Mouse (Mus musculus): ENCODE data around the gene Kat7.
A peak's percentile ranks its signal among the peaks of the same experiment; 100 is the strongest.

Gene Kat7

GRCm38 (mm10) chr11:95279061-95279659, 30.9 kb downstream of the Kat7 start:
- no peak for DNase-seq (ENCODE audit: low spot score)

GRCm38 (mm10) chr11:95276056-95276455, 34.0 kb downstream of the Kat7 start:
- DNase-seq (ENCODE audit: low spot score): no peak

GRCm38 (mm10) chr11:95274613-95275012, 35.4 kb downstream of the Kat7 start:
- no peak for DNase-seq (ENCODE audit: low spot score)

DNA sequence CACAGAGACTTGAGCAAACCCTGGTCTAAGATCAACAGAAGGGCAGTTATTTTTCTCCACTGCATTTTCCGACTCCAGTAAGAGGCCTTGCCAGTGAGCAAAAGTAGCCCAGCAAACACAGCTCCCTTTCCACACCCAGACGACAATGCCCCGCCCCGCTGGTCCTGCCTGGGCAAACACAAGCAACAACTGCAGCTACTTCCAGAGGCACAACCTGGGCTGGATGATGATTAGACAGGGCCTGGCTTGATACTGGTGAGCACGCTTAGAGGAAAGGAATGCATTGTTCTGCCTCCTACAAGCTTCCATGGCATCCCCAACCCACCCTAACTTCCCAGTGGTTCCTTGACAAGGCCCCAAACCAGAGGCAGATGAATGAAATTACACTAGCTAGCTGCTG, 36.4 kb downstream of the Kat7 start:
- DNase-seq (ENCODE audit: low spot score): no peak

GRCm38 (mm10) chr11:95266540-95267245, 43.4 kb downstream of the Kat7 start:
- DNase-seq (ENCODE audit: low spot score): peak; percentile 48

GRCm38 (mm10) chr11:95264455-95265013, 45.5 kb downstream of the Kat7 start:
- no peak for DNase-seq (ENCODE audit: low spot score)

- peak; percentile 55 for DNase-seq (ENCODE audit: low spot score)
Observed at GRCm38 (mm10) chr11:95263816-95264454, 46.1 kb downstream of the Kat7 start.

- no peak for DNase-seq (ENCODE audit: low spot score)
Observed at GRCm38 (mm10) chr11:95261178-95261751, 48.8 kb downstream of the Kat7 start, which contains the start of gene Tac4. Tac4 (plus strand) TSS chr11:95261529.

DNA sequence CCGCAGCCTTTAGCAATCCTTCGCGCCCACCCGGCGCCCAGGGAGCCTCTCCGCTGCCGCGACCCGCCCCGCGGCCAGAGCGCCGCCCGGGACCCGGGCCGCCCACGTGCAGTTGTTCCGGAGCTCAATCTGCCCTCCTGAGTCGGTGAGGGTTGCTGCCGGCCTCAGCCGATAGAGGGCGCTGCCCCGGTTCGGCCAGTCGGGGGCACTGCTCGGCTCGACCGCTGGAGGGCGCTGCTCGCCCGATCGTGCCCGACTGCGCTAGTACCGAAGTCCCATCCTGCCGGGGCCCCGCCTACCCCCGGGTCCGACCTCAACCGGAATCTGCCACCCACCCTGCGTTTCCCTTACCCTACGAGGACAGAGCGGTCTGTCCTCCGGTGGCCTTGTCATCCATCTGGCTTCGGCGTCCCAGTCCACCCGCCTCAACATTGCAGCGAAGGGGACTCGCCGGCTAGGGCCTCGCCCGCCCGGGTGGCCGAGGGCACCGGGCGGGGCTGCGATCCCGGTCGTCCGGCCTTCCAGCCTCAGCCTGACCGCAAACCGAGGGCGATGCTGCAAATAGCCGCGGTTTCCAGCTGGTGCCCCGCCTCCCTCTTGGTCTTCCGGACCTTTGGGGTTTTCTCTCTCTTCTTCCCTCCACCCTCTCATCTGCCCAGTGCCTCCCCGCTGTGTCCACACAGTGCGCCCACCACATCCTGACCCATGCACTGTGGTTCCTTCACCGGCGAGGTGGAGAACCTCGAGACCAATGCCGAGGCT, 50.8 kb downstream of the Kat7 start:
- DNase-seq (ENCODE audit: low spot score): peak; percentile 91

GRCm38 (mm10) chr11:95258490-95258889, 51.6 kb downstream of the Kat7 start:
- peak; percentile 88 for DNase-seq (ENCODE audit: low spot score)

- no peak for DNase-seq (ENCODE audit: low spot score)
Observed at GRCm38 (mm10) chr11:95257930-95258329, 52.1 kb downstream of the Kat7 start.

DNA sequence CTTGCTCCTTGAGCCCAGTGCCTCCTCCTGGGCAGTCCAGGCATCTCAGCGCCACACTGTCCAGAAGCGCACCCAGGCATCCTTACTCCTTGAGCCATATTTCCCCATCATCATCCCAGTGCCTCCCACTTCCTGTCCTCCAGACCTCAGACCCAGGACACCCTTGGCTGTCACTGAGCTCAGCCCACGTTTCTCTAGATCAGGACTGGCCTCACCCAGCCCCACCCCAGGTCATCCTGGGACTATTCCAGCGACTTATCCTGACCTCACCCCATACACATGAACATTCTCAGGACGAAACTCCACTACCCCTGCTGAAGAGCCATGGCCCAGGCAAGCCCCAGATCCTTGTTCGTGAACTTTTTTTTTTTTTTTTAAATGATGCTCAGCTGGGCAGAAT, 54.3 kb downstream of the Kat7 start:
- no peak for DNase-seq (ENCODE audit: low spot score)

GRCm38 (mm10) chr11:95254165-95254564, 55.9 kb downstream of the Kat7 start:
- no peak for DNase-seq (ENCODE audit: low spot score)

GRCm38 (mm10) chr11:95252104-95252503, 57.9 kb downstream of the Kat7 start:
- no peak for DNase-seq (ENCODE audit: low spot score)

GRCm38 (mm10) chr11:95251295-95251694, 58.8 kb downstream of the Kat7 start:
- DNase-seq (ENCODE audit: low spot score): peak; percentile 67

DNA sequence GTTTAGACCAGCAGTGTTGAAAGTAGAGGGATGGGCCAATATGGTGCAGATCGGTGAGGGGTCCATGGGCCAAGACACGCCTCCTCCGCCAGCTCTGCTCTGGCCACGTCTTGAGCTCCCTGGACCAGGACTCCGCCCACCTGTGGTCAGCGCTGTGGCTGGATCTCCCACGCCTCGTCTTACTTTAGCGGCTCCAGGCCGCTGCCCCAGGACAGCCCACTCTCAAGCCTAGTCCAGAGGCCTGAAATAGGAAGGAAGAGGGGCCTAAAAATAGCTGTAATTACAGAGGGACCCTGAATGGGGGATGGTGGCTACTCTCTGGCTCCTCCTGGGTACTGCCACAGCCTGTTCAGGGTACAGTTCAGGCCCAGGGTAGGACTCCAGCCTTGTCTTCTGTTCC, 59.9 kb downstream of the Kat7 start:
- no peak for DNase-seq (ENCODE audit: low spot score)

DNA sequence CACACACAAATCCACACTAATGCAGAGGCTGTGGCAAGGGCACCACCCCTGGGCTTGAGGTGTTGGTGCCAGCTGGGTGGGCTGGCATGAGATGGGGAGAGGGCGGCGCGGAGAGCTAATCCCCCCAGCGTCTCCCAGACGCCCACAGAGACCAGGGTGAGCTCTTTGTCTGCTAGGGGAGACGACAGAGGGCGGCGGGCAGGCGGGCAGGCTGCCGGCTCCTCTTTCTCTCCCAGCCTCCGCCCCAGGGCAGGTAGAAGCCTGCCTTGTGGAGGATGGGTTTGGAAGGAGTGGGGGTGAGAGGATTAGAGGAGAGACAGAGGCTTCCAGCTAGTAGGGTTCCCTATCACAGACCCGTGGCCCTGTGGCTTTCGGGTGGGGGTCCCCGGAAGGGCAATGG, 63.0 kb downstream of the Kat7 start:
- no peak for DNase-seq (ENCODE audit: low spot score)

DNA sequence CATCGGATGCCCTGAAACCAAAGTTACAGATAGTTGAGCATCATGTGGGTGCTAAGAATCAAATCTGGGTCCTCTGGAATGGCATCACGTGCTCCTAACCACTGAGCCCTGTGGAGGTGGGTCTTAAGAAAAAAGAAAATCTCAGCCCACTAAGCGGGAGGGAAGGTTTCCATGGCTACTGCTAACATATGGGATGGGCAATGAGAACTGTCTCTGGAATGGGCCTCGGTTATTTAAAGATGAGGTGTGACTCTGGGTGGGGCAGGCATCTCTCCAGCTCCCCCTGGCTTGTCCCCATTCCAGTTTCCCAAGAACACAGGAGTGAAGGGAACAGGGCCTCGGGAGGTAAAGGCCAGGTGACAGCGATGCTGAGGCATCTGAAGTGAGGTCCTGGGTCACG, 64.6 kb downstream of the Kat7 start:
- DNase-seq (ENCODE audit: low spot score): no peak

GRCm38 (mm10) chr11:95242653-95243052, 67.4 kb downstream of the Kat7 start:
- DNase-seq (ENCODE audit: low spot score): no peak

DNA sequence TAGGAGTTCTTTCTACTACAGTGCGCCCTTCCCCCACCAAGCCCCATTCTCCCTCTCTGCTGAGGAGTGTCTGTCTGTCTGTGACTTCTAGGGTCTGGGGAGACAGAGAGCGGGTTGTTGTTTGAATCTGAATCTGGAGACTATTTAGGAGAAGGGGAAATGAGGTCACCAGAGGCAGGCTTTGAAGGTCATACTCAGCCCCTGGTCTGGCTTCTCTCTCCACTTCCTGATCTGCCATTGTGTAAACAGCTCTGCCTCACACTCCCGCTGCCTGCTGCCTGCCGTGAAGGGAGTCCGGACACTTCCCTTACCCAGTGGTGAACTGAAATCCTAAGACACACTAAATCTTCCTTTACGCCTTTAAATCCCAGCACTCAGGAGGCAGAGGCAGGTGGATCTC, 71.6 kb downstream of the Kat7 start:
- no peak for DNase-seq (ENCODE audit: low spot score)

DNA sequence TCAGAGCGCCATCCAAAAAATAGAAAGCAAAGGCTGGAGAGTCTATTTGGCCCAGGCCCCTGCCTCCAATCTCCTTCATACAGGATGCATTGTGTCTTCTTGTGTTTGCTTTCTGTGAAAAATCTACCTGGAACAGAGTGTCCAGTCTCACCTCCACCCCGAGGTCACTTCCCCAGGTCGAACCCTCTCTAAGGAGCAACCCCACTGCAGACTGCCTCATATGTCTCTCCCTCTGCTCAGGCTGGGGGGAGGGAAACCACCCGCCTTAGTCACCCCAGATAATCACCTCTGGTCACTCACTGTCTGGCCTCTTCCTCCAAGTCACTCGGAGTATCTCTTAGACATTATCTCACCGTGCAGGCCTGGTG, 77.7 kb downstream of the Kat7 start:
- no peak for DNase-seq (ENCODE audit: low spot score)

Data from lung, postnatal 25 days (tissue).